ENCODE assay signal across 9 mouse cellular contexts in the genomic region with DNA sequence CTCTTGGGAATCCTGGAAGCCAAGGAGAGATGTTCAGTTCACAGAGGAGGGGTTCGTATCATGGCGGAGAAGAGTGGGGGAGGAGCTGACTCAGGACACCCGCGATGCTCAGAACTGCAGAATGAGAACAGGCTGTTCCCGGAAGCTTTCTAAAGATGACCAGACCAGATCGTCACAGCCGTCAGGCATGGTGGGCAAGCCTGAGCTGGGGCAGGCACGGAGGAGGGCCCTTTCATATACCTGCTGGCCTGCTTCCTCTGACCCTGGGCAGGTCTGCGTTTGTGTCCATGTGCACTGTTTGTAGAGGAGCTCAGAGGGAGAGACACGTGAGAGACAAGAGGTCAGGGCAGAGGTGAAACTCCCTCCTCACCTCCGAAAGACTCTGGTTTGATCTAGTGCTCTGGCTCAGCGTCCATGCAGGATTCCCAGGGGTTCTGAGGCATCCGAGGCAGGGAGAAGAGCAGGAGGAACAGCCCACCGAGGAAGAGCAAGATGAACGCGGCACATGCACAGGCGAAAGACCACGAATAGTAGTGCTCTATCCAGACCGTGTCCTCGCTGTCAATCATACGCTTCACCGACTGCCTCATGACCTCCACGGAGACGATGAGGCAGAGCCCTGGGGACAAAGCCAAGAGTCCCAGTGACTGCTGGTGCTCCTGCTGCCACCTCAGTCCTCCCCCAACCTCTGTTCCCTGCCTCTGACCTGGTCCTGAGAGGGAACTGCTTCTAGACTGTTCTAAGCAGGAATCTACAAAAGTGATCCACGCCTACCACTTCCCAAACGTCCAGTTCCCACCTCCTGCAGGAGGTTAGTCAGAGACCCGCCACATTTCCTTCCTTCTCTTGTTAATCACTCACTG. TPM values are rescaled to one million over a fixed set of nuclear protein-coding genes. Genes with fewer than 3 reads are reported as not detected.
DNase-seq lines count a peak whose midpoint lies in the region; ATAC-seq lines count a peak whose summit lies in the region.
"Had no signal": no experiment of that assay in that cellular context is flagged by ENCODE, and none has a peak within 500 bp of the region (broad histone marks: within the 10 kb centered on the region; RNA-seq: fewer than 3 reads in every experiment).

No protein-coding gene starts in this region.

- 48% methylated on average over 27 of the region's 27 CpGs for WGBS in neural tube, embryonic 12.5 days

- H3K27ac ChIP-seq in neural tube, embryonic 12.5 days, result no peak overlapping the region
- H3K27ac ChIP-seq: limb, embryonic 13.5 days had no signal

- no peak overlapping the region for H3K4me3 ChIP-seq in neural tube, embryonic 12.5 days
- H3K4me3 ChIP-seq: limb, embryonic 13.5 days had no signal

- H3K4me1 ChIP-seq in neural tube, embryonic 12.5 days, result peaks cover 23% of the 10 kb centered on the region

- H3K36me3 ChIP-seq in neural tube, embryonic 12.5 days, result no peaks in the 10 kb centered on the region
- H3K36me3 ChIP-seq: limb, embryonic 13.5 days had no signal

- ATAC-seq in neural tube, embryonic 12.5 days (ENCODE audit: low FRiP score, low read depth), result no peak

- H3K9me3 ChIP-seq in neural tube, embryonic 12.5 days, result no peaks in the 10 kb centered on the region
- H3K9me3 ChIP-seq: limb, embryonic 13.5 days had no signal

- 0 out of 2 replicates have a peak overlapping the region, but pooled peaks have one; percentile 2 for H3K4me2 ChIP-seq in neural tube, embryonic 12.5 days (replicated peaks)
- H3K4me2 ChIP-seq: limb, embryonic 13.5 days had no signal

- H3K9ac ChIP-seq in neural tube, embryonic 12.5 days, result no peak overlapping the region
- H3K9ac ChIP-seq: limb, embryonic 13.5 days had no signal

- peak; percentile 41 for DNase-seq in gastrocnemius, adult 18-20 months (ENCODE audit: low spot score)
- no peak for DNase-seq in gastrocnemius, adult 8-10 months (ENCODE audit: low spot score in 2 of 2)
- DNase-seq in neural tube, embryonic 10.5 days (ENCODE audit: extremely low spot score, low spot score), result no peak
- peak; percentile 16 for DNase-seq in kidney, adult 11 months
- no peak for DNase-seq in right cerebral cortex, postnatal 36 days (ENCODE audit: low spot score in 2 of 2)
- DNase-seq in spleen, postnatal 10 days (ENCODE audit: low spot score in 2 of 2), result no peak
- no peak for DNase-seq in natural killer cell, adult 2 months (ENCODE audit: low spot score in 2 of 2)

- no peaks in the 10 kb centered on the region; the same call in 1 of the 2 replicates for H3K27me3 ChIP-seq in neural tube, embryonic 12.5 days (replicated peaks)
- H3K27me3 ChIP-seq: limb, embryonic 13.5 days had no signal

RNA-seq across cellular contexts. Expression of a gene that starts 12.8 kb away (rescaled TPM):
- 100 to 1,000 TPM; 326 to 377 TPM for total RNA-seq in gastrocnemius, adult 18-20 months (2021)
- total RNA-seq in gastrocnemius, adult 8-10 months (2022), result 100 to 1,000 TPM; 352 to 401 (median 391) TPM
- polyA plus RNA-seq in neural tube, embryonic 12.5 days (2016; fragmentation: Nextera tagmentation; extraction: Ambion mirVana), result 1.5 and 1.8 TPM in 2 replicates

Comparison
In these comparisons a context has a peak if more than half of its experiments do, and no peak if none do; other contexts are left out.
1. DNase-seq: peak in gastrocnemius, adult 18-20 months (single experiment) and kidney, adult 11 months (single experiment); none in gastrocnemius, adult 8-10 months (0 of 2), neural tube, embryonic 10.5 days (single experiment), right cerebral cortex, postnatal 36 days (0 of 2), spleen, postnatal 10 days (0 of 2) and natural killer cell, adult 2 months (0 of 2).